Mouse (Mus musculus): Measurements from ENCODE around the gene Tmem50b. TPM values are rescaled to one million over a fixed set of nuclear protein-coding genes. Genes with fewer than 3 reads are reported as not detected.

Gene Tmem50b
- polyA plus RNA-seq, 1 experiment = 148 TPM

DNA sequence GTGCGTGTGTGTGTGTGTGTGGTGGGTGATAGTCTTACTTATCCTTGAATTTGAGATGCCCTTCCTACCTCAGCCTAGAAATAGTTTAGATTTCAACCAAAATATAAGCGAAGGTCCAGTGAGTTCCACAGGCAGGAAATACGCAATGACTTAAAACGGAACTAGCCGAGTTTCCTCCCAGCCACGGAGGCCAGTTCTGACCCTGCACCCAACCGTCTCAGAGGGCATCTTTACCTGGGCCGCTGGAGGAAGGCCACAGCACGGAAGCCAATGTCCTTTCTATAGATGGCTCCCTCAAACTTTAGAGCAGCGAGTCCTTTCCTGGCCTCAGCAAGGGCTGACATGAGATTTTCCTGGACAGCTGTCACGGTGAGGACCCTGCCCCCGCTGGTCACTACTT lies 36.0 kb upstream of the Tmem50b start:
- 90% methylated on average over 12 of the region's 12 CpGs for WGBS
- Histone ChIP-seq H3K27ac (ENCODE audit: insufficient read depth, low read length) (no peak overlapping the region), H3K27me3 (ENCODE audit: control insufficient read depth, insufficient read depth, low read length) (no peaks in the 10 kb centered on the region), H3K4me1 (ENCODE audit: control insufficient read depth, insufficient read depth, low read length) (no peaks in the 10 kb centered on the region), H3K4me3 (replicated peaks; ENCODE audit: insufficient read depth, low read depth, low read length) (no peak overlapping the region)
- TF ChIP-seq CTCF (IDR thresholded peaks at IDR 0.05; ENCODE audit: borderline replicate concordance, insufficient read depth, low read depth, low read length) = no peak
- DNase-seq = no peak

DNA sequence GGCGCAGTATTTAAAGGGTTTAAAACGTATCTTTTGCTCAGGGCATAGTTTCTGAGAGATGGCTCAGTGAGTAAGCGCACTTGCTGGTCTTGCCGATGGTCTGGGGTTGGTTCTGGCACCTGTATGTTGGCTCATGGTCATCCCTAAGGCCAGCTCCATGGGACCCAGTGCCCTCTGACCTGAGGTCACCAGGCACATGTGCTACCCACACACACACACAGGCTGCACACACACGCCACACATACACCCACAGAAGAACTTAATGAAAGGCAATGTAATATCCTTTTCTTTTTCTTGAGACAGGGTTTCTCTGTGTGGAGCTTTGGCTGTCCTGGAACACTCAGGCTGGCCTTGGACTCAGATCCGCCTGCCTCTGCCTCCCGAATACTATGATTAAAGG lies 35.3 kb upstream of the Tmem50b start:
- Histone ChIP-seq H3K27ac (ENCODE audit: insufficient read depth, low read length) (no peak overlapping the region), H3K4me3 (replicated peaks; ENCODE audit: insufficient read depth, low read depth, low read length) (no peak overlapping the region), H3K4me1 (ENCODE audit: control insufficient read depth, insufficient read depth, low read length) (no peaks in the 10 kb centered on the region), H3K27me3 (ENCODE audit: control insufficient read depth, insufficient read depth, low read length) (no peaks in the 10 kb centered on the region)
- WGBS = 90% methylated on average over 7 of the region's 7 CpGs
- no peak for DNase-seq
- TF ChIP-seq POLR2A (IDR thresholded peaks at IDR 0.05; ENCODE audit: borderline replicate concordance, insufficient read depth, low read length) (no peak), CTCF (IDR thresholded peaks at IDR 0.05; ENCODE audit: borderline replicate concordance, insufficient read depth, low read depth, low read length) (no peak)

DNA sequence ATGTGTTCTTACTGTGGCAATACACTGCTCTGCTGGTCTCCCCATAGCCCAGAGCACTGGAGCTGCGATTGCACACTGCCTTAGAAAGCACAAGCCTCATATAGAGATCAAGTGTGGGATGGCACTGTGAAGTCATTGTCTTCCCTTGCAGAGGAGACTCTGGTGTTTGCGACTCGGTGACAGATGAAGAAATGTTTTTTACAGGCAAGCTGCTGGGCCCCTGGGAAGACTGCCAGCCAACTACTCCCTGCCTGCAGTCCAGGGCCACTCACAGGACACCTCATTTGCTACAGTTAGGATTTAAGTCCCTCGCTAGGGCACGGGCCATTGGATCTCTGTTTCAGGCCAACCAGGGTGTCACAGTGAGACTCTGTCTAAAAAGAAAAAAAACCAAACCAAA lies 34.8 kb upstream of the Tmem50b start:
- TF ChIP-seq POLR2A (IDR thresholded peaks at IDR 0.05; ENCODE audit: borderline replicate concordance, insufficient read depth, low read length) (no peak), CTCF (IDR thresholded peaks at IDR 0.05; ENCODE audit: borderline replicate concordance, insufficient read depth, low read depth, low read length) (no peak)
- H3K4me1 ChIP-seq (ENCODE audit: control insufficient read depth, insufficient read depth, low read length) = no peaks in the 10 kb centered on the region
- 21% methylated on average over 5 of the region's 5 CpGs for WGBS
- H3K27me3 ChIP-seq (ENCODE audit: control insufficient read depth, insufficient read depth, low read length) = no peaks in the 10 kb centered on the region
- H3K27ac ChIP-seq (ENCODE audit: insufficient read depth, low read length) = no peak overlapping the region
- peak in 1 of 2 experiments; percentile 51 for DNase-seq
- H3K4me3 ChIP-seq (replicated peaks; ENCODE audit: insufficient read depth, low read depth, low read length) = no peak overlapping the region

DNA sequence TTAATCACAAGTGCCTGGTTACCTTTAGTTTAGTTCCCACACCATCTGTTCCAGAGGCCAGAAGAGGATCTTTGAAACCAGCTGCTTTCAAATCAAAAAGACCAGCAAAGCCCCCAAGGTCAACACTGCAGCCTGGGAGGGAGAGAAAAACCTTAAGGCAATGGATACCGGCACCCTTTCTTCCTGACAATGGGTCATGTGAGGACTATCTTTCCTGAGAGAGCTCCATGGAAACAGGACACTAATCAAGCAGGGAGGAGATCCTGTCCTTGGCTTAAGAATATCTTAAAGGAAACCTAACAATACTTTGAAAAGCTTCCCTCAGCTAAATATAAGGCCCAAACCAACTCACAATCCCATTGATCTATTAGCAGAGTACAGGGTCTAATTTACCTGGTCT lies 33.0 kb upstream of the Tmem50b start:
- Histone ChIP-seq H3K4me3 (replicated peaks; ENCODE audit: insufficient read depth, low read depth, low read length) (no peak overlapping the region), H3K27me3 (ENCODE audit: control insufficient read depth, insufficient read depth, low read length) (no peaks in the 10 kb centered on the region), H3K27ac (ENCODE audit: insufficient read depth, low read length) (no peak overlapping the region), H3K4me1 (ENCODE audit: control insufficient read depth, insufficient read depth, low read length) (no peaks in the 10 kb centered on the region)
- TF ChIP-seq CTCF (IDR thresholded peaks at IDR 0.05; ENCODE audit: borderline replicate concordance, insufficient read depth, low read depth, low read length) (no peak), POLR2A (IDR thresholded peaks at IDR 0.05; ENCODE audit: borderline replicate concordance, insufficient read depth, low read length) (no peak)
- 75% methylated on average over 1 of the region's 1 CpGs for WGBS
- no peak for DNase-seq

DNA sequence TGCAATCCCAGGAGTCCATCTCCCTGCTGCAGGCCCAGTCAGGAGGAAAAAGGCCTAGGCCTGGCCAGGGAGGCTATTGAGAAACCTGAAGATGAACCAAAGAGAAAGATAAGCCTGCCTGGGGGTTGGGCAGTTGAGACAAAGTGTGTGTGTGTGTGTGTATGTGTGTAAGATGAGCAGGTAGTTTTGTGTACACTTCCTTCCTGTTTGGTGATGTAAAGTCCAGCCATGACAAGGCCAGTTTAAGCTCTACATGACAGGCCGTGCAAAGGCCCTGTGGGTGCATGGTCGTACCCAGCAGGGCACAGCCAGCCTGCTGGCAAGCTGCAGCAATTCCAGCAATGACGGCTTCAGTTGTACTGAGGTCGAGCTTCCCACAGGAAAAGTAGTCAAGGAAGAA lies 32.1 kb upstream of the Tmem50b start:
- H3K4me1 ChIP-seq (ENCODE audit: control insufficient read depth, insufficient read depth, low read length) = no peaks in the 10 kb centered on the region
- TF ChIP-seq POLR2A (IDR thresholded peaks at IDR 0.05; ENCODE audit: borderline replicate concordance, insufficient read depth, low read length) = no peak
- TF ChIP-seq CTCF (IDR thresholded peaks at IDR 0.05; ENCODE audit: borderline replicate concordance, insufficient read depth, low read depth, low read length) = no peak
- 78% methylated on average over 4 of the region's 4 CpGs for WGBS
- H3K27me3 ChIP-seq (ENCODE audit: control insufficient read depth, insufficient read depth, low read length) = no peaks in the 10 kb centered on the region
- H3K4me3 ChIP-seq (replicated peaks; ENCODE audit: insufficient read depth, low read depth, low read length) = no peak overlapping the region
- no peak for DNase-seq
- no peak overlapping the region for H3K27ac ChIP-seq (ENCODE audit: insufficient read depth, low read length)

DNA sequence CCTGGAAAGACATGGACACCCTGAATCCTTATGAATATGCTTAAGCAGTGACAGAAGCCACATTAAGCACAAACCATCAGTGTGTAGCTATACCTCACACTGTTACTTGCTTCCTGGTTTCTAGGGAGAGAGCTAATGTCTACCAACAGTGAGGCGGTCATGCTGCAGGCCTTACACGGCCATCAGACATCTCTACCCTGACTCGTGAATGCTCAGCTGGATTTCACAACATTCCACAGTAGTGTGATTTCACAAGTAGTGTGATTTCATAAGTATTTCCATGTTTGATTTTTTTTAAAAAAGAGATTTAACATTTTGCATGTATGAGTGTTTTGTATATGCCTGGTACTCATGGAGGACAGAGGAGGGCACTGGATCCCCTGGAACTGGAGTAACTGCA lies 31.1 kb upstream of the Tmem50b start:
- H3K27me3 ChIP-seq (ENCODE audit: control insufficient read depth, insufficient read depth, low read length) = no peaks in the 10 kb centered on the region
- no peak overlapping the region for H3K4me3 ChIP-seq (replicated peaks; ENCODE audit: insufficient read depth, low read depth, low read length)
- no peak for TF ChIP-seq POLR2A (IDR thresholded peaks at IDR 0.05; ENCODE audit: borderline replicate concordance, insufficient read depth, low read length)
- no peak for TF ChIP-seq CTCF (IDR thresholded peaks at IDR 0.05; ENCODE audit: borderline replicate concordance, insufficient read depth, low read depth, low read length)
- WGBS = 87% methylated on average over 3 of the region's 3 CpGs
- no peaks in the 10 kb centered on the region for H3K4me1 ChIP-seq (ENCODE audit: control insufficient read depth, insufficient read depth, low read length)
- DNase-seq = no peak
- H3K27ac ChIP-seq (ENCODE audit: insufficient read depth, low read length) = no peak overlapping the region

DNA sequence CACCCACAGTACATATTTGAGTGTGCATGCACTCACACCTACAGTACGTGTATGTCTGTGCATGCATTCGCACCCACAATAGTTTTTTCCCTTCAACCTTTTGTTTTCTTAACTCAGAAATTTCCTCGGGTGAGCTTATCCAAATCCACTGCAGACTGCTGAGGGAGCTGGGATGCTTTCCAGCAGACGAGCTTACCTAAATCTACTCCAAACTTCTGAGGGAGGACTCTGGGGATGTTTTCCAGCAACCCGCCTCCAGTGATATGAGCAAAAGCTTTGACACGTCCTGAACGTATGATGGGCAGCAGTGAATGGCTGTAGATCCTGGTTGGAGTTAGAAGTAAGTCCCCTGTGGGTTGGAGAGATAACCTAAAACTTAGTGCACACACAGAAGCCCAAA lies 30.2 kb upstream of the Tmem50b start:
- Histone ChIP-seq H3K4me3 (replicated peaks; ENCODE audit: insufficient read depth, low read depth, low read length) (no peak overlapping the region), H3K4me1 (ENCODE audit: control insufficient read depth, insufficient read depth, low read length) (no peaks in the 10 kb centered on the region), H3K27ac (ENCODE audit: insufficient read depth, low read length) (no peak overlapping the region), H3K27me3 (ENCODE audit: control insufficient read depth, insufficient read depth, low read length) (no peaks in the 10 kb centered on the region)
- DNase-seq = no peak
- TF ChIP-seq POLR2A (IDR thresholded peaks at IDR 0.05; ENCODE audit: borderline replicate concordance, insufficient read depth, low read length) (no peak), CTCF (IDR thresholded peaks at IDR 0.05; ENCODE audit: borderline replicate concordance, insufficient read depth, low read depth, low read length) (no peak)
- WGBS = 79% methylated on average over 7 of the region's 7 CpGs

DNA sequence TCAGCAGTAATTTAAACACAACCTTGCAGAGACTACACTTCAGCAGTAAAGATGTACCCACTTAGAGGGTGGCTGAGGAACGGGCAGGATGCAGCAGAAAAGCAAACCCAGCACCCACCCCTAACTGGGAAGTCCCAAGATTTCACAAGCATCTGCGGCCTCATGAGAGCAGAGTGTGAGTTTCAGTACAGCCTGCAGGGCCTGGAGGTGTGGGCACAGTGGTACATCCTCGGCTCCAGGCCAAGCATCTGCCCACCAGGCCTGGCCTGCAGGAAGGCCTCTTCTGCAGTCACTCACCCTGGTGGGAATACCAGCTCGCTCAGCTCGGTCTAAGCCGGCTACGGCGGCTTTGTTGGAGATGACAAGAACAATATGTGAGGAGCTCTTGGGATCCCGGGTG lies 25.5 kb upstream of the Tmem50b start:
- H3K27me3 ChIP-seq (ENCODE audit: control insufficient read depth, insufficient read depth, low read length) = no peaks in the 10 kb centered on the region
- 92% methylated on average over 9 of the region's 9 CpGs for WGBS
- no peak overlapping the region for H3K4me3 ChIP-seq (replicated peaks; ENCODE audit: insufficient read depth, low read depth, low read length)
- H3K4me1 ChIP-seq (ENCODE audit: control insufficient read depth, insufficient read depth, low read length) = no peaks in the 10 kb centered on the region
- TF ChIP-seq POLR2A (IDR thresholded peaks at IDR 0.05; ENCODE audit: borderline replicate concordance, insufficient read depth, low read length) = no peak
- no peak for TF ChIP-seq CTCF (IDR thresholded peaks at IDR 0.05; ENCODE audit: borderline replicate concordance, insufficient read depth, low read depth, low read length)
- H3K27ac ChIP-seq (ENCODE audit: insufficient read depth, low read length) = no peak overlapping the region
- no peak for DNase-seq

Data from cerebellum, adult 2 months (tissue).